ENCODE assay signal across 8 mouse cellular contexts in the genomic region with DNA sequence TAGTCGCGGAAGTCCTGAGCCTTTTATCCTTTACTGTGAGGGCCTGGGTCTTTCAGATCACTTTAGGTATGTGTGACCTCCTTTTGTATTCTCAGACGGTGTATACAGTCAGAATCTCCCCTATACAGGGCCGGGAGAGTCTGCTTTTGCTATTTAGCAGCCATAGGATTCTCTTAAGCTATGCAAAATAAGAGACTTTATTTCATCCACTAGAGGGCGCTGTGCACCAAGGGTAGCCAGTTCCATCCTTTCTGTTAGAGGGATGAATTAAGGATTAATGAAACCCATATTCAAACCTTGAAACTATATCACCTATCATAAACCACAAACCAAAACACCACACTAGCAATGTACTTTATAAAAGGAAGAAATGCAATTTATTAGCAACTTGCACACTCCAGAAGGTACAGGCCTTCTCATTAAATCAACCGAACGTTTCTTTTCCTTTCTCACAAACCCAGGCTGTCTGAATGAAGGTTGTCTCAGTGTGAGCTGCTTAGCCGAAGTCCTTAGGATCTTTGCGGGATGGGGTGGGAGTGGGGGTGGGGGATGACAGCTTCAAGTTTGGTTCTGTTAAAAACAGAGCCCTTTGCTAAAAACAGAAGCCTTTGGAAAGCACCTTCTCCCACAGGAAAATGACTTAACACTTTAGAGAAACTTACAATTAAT.
DNase-seq lines count a peak whose midpoint lies in the region; ATAC-seq and TF ChIP-seq lines count a peak whose summit lies in the region.

No protein-coding gene starts in this region.

- no peak overlapping the region for H3K27ac ChIP-seq in forebrain, embryonic 13.5 days
- H3K27ac ChIP-seq in intestine, postnatal 0 days (ENCODE audit: low read depth, low read length), result no peak overlapping the region

- peak; percentile 43 for DNase-seq in ovary, postnatal 14 days (ENCODE audit: low spot score)
- DNase-seq in ovary, adult 18-20 months (ENCODE audit: low spot score), result no peak
- DNase-seq in c-Kit-positive CD71-positive TER-119-negative erythroid progenitor cells, embryonic 14.5 days (ENCODE audit: low read depth), result peak; percentile 32
- peak; percentile 21 to 32 for DNase-seq in left cerebral cortex, postnatal 36 days (ENCODE audit: low spot score in 2 of 2)
- DNase-seq in naive thymus-derived CD4-positive, alpha-beta T cell, adult 2 months (ENCODE audit: low read depth), result peak; percentile 48
- no peak for DNase-seq in spleen, postnatal 4 days (ENCODE audit: low spot score in 2 of 2)

- ATAC-seq in forebrain, embryonic 13.5 days, result peak; percentile 80
- ATAC-seq in intestine, postnatal 0 days, result no peak

- no peak overlapping the region for H3K9ac ChIP-seq in forebrain, embryonic 13.5 days
- no peak overlapping the region for H3K9ac ChIP-seq in intestine, postnatal 0 days (ENCODE audit: low read depth, low read length)

- H3K9me3 ChIP-seq in forebrain, embryonic 13.5 days (replicated peaks), result no peaks in the 10 kb centered on the region
- no peaks in the 10 kb centered on the region for H3K9me3 ChIP-seq in intestine, postnatal 0 days (ENCODE audit: control insufficient read depth)

- intact Hi-C loops in left cerebral cortex, postnatal 36 days (cut with DNase I), result loop anchor here (5.0 to 10.0 kb wide), 2 partner anchors 237 to 1354 kb away; no protein-coding TSS in a partner anchor

- H3K4me3 ChIP-seq in forebrain, embryonic 13.5 days, result no peak overlapping the region
- H3K4me3 ChIP-seq in intestine, postnatal 0 days (ENCODE audit: low read depth, low read length), result no peak overlapping the region

- peak; percentile 83 for TF ChIP-seq CTCF in intestine, postnatal 0 days (IDR thresholded peaks at IDR 0.05; ENCODE audit: low read depth)

- H3K27me3 ChIP-seq in forebrain, embryonic 13.5 days, result no peaks in the 10 kb centered on the region
- H3K27me3 ChIP-seq in intestine, postnatal 0 days (replicated peaks; ENCODE audit: control insufficient read depth, insufficient read depth, low read length), result no peaks in the 10 kb centered on the region

- H3K4me2 ChIP-seq in forebrain, embryonic 13.5 days, result no peak overlapping the region
- no peak overlapping the region for H3K4me2 ChIP-seq in intestine, postnatal 0 days (replicated peaks; ENCODE audit: low read depth)

- no peaks in the 10 kb centered on the region for H3K36me3 ChIP-seq in forebrain, embryonic 13.5 days (ENCODE audit: poor library complexity, severe bottlenecking)
- no peaks in the 10 kb centered on the region for H3K36me3 ChIP-seq in intestine, postnatal 0 days (ENCODE audit: control insufficient read depth, insufficient read depth)

- H3K4me1 ChIP-seq in forebrain, embryonic 13.5 days, result 0 out of 2 replicates have a peak, but pooled peaks cover 3% of the 10 kb centered on the region
- H3K4me1 ChIP-seq in intestine, postnatal 0 days (replicated peaks; ENCODE audit: control insufficient read depth, insufficient read depth, low read length), result no peaks in the 10 kb centered on the region

- 17% methylated on average over 9 of the region's 9 CpGs for WGBS in forebrain, embryonic 13.5 days
- 36% methylated on average over 9 of the region's 9 CpGs for WGBS in intestine, postnatal 0 days

Comparison
In these comparisons a context has a peak if more than half of its experiments do, and no peak if none do; other contexts are left out.
1. DNase-seq: peak in ovary, postnatal 14 days (single experiment), c-Kit-positive CD71-positive TER-119-negative erythroid progenitor cells, embryonic 14.5 days (single experiment), left cerebral cortex, postnatal 36 days (2 of 2) and naive thymus-derived CD4-positive, alpha-beta T cell, adult 2 months (single experiment); none in ovary, adult 18-20 months (single experiment) and spleen, postnatal 4 days (0 of 2).